Mouse (Mus musculus): Measurements from ENCODE around the gene Slc9a1.

GRCm38 (mm10) chr4:133345702-133346101 is 23.8 kb upstream of the Slc9a1 start:
- TF ChIP-seq CTCF (IDR thresholded peaks at IDR 0.05; ENCODE audit: low read depth) (peak; percentile 61), EP300 (IDR thresholded peaks at IDR 0.05; ENCODE audit: low read depth) (no peak)
